Mouse (Mus musculus): Measurements from ENCODE around the gene Il12b. TPM values are rescaled to one million over a fixed set of nuclear protein-coding genes. Genes with fewer than 3 reads are reported as not detected.
A peak's percentile ranks its signal among the peaks of the same experiment; 100 is the strongest.

The Il12b gene
- polyA plus RNA-seq, 1 experiment from 2014 or later: not detected

DNA sequence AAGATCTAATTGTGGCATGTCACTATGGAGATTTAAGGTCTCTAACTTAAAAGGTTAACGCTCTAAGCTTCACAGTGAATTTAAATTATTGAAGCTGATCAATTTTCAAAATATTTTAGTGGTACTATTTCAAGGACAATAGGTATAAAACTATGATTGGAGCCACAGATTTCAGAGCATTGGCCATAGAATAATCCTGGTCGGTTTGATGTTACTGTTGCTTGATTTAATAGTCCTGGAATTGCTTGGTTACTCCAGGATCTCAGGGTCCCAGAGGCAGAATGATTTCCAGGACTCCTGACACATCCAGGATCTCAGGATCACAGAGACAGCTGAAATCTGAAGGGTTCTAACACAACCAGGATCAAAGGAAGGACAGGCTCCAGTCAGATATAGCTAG, 12.8 kb upstream of the Il12b start:
- WGBS: 78% methylated on average over 2 of the region's 2 CpGs
- Histone ChIP-seq H3K27ac (ENCODE audit: low read length) (no peak overlapping the region), H3K27me3 (ENCODE audit: control insufficient read depth, insufficient read depth, low read depth, low read length) (no peaks in the 10 kb centered on the region), H3K4me3 (ENCODE audit: low read depth, low read length) (no peak overlapping the region), H3K9me3 (replicated peaks; ENCODE audit: control insufficient read depth, low read length, poor library complexity, severe bottlenecking) (no peaks in the 10 kb centered on the region), H3K9ac (ENCODE audit: low read depth, low read length) (no peak overlapping the region), H3K36me3 (ENCODE audit: control insufficient read depth, insufficient read depth, low read length) (no peaks in the 10 kb centered on the region), H3K4me1 (ENCODE audit: control insufficient read depth, insufficient read depth, low read length) (no peaks in the 10 kb centered on the region), H3K4me2 (ENCODE audit: low read length) (no peak overlapping the region)
- ATAC-seq: no peak

DNA sequence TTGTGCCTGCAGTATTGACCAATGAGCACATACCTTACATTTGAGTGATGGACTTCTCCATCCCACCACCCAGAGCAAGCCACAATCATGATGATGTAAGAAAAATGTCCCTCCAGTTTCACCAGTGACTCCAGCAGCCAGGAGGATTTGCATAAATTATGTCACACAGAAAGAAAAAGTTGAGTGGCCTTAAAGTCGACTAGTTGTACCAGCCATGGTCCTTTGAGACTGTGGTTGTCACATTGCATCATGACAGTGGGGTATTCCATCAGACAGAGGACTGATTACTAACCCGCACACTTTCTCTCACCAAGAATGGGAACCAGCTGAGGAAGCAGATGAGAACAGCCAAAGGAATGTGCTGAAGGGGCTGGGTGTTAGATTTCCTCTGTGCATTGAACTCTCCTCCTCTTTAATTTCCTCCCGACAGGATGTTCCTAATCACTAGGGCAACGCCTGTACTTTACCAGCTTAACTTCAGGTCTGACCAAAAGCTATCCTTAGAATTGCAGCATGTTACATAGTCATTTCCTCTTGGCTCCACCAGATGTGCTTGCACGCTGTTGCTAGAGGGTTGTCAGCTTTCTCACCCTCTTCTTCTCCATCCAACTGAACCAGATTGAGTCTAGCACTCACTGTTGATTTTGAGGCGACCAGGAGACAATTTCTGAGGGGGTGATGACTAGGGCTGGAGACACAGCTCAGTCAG, 9.7 kb upstream of the Il12b start:
- H3K4me3 ChIP-seq (ENCODE audit: low read depth, low read length): no peak overlapping the region
- no peaks in the 10 kb centered on the region for H3K27me3 ChIP-seq (ENCODE audit: control insufficient read depth, insufficient read depth, low read depth, low read length)
- no peaks in the 10 kb centered on the region for H3K36me3 ChIP-seq (ENCODE audit: control insufficient read depth, insufficient read depth, low read length)
- H3K9me3 ChIP-seq (replicated peaks; ENCODE audit: control insufficient read depth, low read length, poor library complexity, severe bottlenecking): no peaks in the 10 kb centered on the region
- 49% methylated on average over 6 of the region's 6 CpGs for WGBS
- H3K27ac ChIP-seq (ENCODE audit: low read length): no peak overlapping the region
- H3K4me2 ChIP-seq (ENCODE audit: low read length): no peak overlapping the region
- ATAC-seq: no peak
- H3K9ac ChIP-seq (ENCODE audit: low read depth, low read length): no peak overlapping the region
- H3K4me1 ChIP-seq (ENCODE audit: control insufficient read depth, insufficient read depth, low read length): no peaks in the 10 kb centered on the region

DNA sequence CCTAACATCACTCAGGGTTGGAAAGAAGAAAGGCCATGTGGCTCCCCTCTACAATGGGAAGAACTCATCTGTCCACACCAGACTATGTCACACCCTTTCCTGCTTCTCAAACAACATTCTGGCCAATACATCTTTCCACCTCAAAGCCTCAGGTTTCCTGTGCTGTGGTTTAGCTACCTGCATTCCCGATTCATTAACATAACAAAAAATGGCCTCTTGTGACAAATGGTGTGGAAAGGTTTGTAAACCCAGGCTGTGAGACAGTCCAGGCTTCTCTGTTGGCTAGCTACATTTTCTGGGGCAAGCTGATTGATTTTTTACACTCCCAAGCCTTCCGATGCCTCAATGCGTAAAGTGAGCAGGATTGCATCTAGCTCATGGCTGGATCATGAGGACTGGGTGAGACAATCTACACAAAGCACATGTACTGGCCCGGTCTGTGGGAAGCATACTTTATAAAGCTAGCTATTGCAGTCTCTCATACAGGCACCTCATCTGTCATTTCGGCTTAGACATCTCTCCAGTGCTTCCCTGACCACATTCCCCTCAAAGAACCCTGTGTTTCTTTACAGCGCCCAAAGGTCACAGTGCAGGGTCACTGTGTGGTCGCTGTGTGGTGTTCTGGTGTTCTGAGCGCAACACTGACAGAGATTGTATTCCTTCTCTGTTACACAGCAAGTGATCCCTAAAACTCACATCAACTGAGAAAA, 6.6 kb upstream of the Il12b start:
- 88% methylated on average over 8 of the region's 8 CpGs for WGBS
- ATAC-seq: no peak
- Histone ChIP-seq H3K4me2 (ENCODE audit: low read length) (no peak overlapping the region), H3K4me1 (ENCODE audit: control insufficient read depth, insufficient read depth, low read length) (no peaks in the 10 kb centered on the region), H3K27ac (ENCODE audit: low read length) (no peak overlapping the region), H3K4me3 (ENCODE audit: low read depth, low read length) (no peak overlapping the region), H3K27me3 (ENCODE audit: control insufficient read depth, insufficient read depth, low read depth, low read length) (no peaks in the 10 kb centered on the region), H3K36me3 (ENCODE audit: control insufficient read depth, insufficient read depth, low read length) (no peaks in the 10 kb centered on the region), H3K9me3 (replicated peaks; ENCODE audit: control insufficient read depth, low read length, poor library complexity, severe bottlenecking) (no peaks in the 10 kb centered on the region), H3K9ac (ENCODE audit: low read depth, low read length) (no peak overlapping the region)

DNA sequence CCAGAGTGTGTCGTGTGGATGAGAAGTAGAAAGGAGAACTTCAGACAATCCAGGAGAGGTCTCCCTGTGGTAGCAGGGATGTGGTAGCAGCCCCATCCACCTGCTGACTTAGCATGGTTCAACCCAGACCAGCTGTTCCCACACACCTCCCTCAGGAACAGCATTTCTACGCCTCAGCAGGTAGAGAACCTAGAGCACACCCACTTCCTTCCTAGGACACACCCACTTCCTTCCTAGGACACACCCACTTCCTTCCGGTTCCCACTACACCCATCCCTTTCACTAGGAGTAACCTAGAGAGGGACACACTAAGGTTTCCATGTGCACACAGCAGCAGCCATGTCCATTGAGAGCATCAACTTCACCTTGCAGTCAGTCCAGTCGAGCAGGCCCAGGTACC, 4.5 kb upstream of the Il12b start:
- ATAC-seq: no peak
- Histone ChIP-seq H3K4me1 (ENCODE audit: control insufficient read depth, insufficient read depth, low read length) (no peaks in the 10 kb centered on the region; the same call in 1 of the 2 replicates), H3K27me3 (ENCODE audit: control insufficient read depth, insufficient read depth, low read depth, low read length) (no peaks in the 10 kb centered on the region), H3K9ac (ENCODE audit: low read depth, low read length) (no peak overlapping the region), H3K4me2 (ENCODE audit: low read length) (no peak overlapping the region), H3K9me3 (replicated peaks; ENCODE audit: control insufficient read depth, low read length, poor library complexity, severe bottlenecking) (no peaks in the 10 kb centered on the region), H3K36me3 (ENCODE audit: control insufficient read depth, insufficient read depth, low read length) (no peaks in the 10 kb centered on the region), H3K4me3 (ENCODE audit: low read depth, low read length) (no peak overlapping the region), H3K27ac (ENCODE audit: low read length) (no peak overlapping the region)
- WGBS: 78% methylated on average over 4 of the region's 4 CpGs

DNA sequence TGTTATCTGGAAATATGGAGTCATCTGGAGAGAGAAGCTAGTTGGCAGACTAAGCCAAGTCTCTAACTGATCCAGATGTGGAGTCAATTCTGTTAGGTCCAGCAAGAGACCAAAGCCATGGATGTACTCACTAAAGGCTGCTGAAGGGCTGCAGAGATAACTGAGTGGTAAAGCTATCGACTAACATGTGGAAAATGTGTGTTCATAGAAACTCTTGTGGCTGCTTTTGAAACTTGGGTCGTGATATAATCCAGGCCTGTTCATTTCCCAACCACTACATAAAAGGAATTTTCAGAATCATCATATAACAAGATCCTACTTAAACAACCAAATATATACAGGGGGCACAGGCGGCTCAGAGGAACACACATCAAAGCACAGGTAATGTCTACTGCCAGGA, 2.3 kb upstream of the Il12b start:
- 83% methylated on average over 3 of the region's 3 CpGs for WGBS
- no peaks in the 10 kb centered on the region for H3K36me3 ChIP-seq (ENCODE audit: control insufficient read depth, insufficient read depth, low read length)
- no peak overlapping the region for H3K9ac ChIP-seq (ENCODE audit: low read depth, low read length)
- H3K27ac ChIP-seq (ENCODE audit: low read length): no peak overlapping the region
- H3K27me3 ChIP-seq (ENCODE audit: control insufficient read depth, insufficient read depth, low read depth, low read length): no peaks in the 10 kb centered on the region
- no peak overlapping the region for H3K4me3 ChIP-seq (ENCODE audit: low read depth, low read length)
- H3K4me1 ChIP-seq (ENCODE audit: control insufficient read depth, insufficient read depth, low read length): no peaks in the 10 kb centered on the region; the same call in 1 of the 2 replicates
- no peak overlapping the region for H3K4me2 ChIP-seq (ENCODE audit: low read length)
- H3K9me3 ChIP-seq (replicated peaks; ENCODE audit: control insufficient read depth, low read length, poor library complexity, severe bottlenecking): no peaks in the 10 kb centered on the region
- no peak for ATAC-seq

DNA sequence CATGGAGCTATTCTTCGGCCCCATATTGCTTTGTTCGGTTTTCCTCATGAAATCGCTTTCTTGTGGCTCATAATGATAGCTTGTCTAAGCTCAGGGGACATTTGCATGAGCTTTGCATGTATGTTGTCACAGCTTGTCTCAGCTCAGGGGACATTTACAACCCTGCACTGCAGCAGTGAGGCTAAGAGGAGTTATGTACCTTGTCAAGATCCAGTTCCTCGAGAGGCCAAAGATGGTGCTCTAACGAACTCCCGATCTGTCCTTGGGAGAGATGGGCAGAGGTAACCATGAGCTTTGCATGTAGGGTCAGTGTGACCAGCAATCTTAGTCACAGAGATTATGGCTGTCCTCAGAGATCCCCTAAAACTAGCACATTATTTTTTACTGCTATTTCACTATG, 1.5 kb upstream of the Il12b start:
- H3K9me3 ChIP-seq (replicated peaks; ENCODE audit: control insufficient read depth, low read length, poor library complexity, severe bottlenecking): no peaks in the 10 kb centered on the region
- H3K4me1 ChIP-seq (ENCODE audit: control insufficient read depth, insufficient read depth, low read length): no peaks in the 10 kb centered on the region; the same call in 1 of the 2 replicates
- H3K36me3 ChIP-seq (ENCODE audit: control insufficient read depth, insufficient read depth, low read length): no peaks in the 10 kb centered on the region
- H3K4me2 ChIP-seq (ENCODE audit: low read length): peak overlapping the region; percentile 64
- no peaks in the 10 kb centered on the region for H3K27me3 ChIP-seq (ENCODE audit: control insufficient read depth, insufficient read depth, low read depth, low read length)
- peak; percentile 6; the same call in 1 of the 2 replicates for ATAC-seq
- no peak overlapping the region for H3K27ac ChIP-seq (ENCODE audit: low read length)
- 66% methylated on average over 6 of the region's 6 CpGs for WGBS
- no peak overlapping the region for H3K4me3 ChIP-seq (ENCODE audit: low read depth, low read length)
- H3K9ac ChIP-seq (ENCODE audit: low read depth, low read length): no peak overlapping the region

DNA sequence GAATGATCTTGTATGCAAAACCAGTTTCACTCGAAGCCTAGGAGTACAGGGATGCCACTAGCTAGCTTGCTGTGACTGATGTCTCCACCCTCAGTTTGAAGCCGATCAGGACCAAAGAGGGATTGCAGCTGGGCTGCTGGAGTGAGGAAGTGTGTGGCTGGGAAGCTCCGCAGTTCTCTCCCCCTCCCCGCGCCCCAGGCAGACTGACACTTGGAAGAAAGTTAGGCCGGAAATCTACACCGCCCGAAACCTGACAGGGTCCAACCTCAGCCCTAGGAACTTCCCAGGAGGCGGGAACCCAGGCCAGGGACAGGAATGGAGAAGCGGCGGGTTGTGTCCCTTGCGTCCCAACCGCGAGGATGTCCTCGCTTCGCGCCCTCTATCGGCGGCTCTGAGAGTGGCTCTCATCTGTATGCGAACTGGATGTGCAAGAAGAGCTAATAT, 1.1 kb upstream of the Il12b start:
- Histone ChIP-seq H3K27me3 (ENCODE audit: control insufficient read depth, insufficient read depth, low read depth, low read length) (no peaks in the 10 kb centered on the region), H3K36me3 (ENCODE audit: control insufficient read depth, insufficient read depth, low read length) (no peaks in the 10 kb centered on the region), H3K9ac (ENCODE audit: low read depth, low read length) (no peak overlapping the region), H3K9me3 (replicated peaks; ENCODE audit: control insufficient read depth, low read length, poor library complexity, severe bottlenecking) (no peaks in the 10 kb centered on the region), H3K4me2 (ENCODE audit: low read length) (peak overlapping the region; percentile 64), H3K4me3 (ENCODE audit: low read depth, low read length) (peak overlapping the region; percentile 22), H3K27ac (ENCODE audit: low read length) (no peak overlapping the region), H3K4me1 (ENCODE audit: control insufficient read depth, insufficient read depth, low read length) (no peaks in the 10 kb centered on the region; the same call in 1 of the 2 replicates)
- ATAC-seq: peak; percentile 74
- 2% methylated on average over 20 of the region's 20 CpGs for WGBS

DNA sequence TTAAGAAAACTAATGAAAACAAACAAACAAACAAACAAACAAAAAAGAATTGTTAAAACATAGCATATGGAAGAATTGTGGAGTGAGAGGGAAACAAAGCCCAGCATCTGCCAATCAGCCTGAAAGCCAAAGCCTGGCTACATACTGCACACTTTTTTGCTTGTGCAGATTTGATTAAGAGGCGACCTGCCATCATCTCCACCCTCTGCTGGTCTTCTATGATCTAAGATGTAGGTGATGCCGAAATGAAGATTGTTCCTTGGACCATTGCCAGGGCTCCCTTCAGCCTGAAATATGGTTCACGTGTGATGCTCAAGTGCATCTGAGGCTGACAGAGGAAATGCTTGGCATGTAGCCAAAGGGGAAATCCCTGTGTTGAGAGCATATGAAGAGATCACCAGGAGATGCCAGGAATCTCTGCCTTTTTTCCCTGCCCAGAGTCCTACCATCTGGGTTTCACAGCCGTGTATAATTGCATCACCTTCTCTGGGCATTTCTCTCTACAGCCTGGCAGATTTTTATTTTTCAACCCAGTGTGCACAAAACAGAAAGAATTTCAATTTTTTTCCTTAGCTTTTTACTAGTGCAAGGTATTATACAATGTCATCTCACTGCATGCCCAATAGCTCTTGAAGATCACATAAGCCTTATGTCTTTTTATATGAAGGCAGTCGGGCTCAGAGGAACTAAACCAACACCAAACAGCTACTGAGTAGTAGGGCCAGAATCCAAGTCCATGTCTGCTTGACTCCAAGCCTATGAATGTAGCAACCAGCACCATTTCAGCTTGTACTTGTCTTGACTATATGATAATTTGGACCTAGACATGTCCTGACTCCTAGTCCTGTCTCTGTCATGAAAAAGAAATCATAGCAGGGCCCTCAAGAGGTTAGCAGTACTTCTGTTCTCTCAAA, 2.0 kb downstream of the Il12b start:
- no peaks in the 10 kb centered on the region for H3K27me3 ChIP-seq (ENCODE audit: control insufficient read depth, insufficient read depth, low read depth, low read length)
- H3K9ac ChIP-seq (ENCODE audit: low read depth, low read length): no peak overlapping the region
- 48% methylated on average over 5 of the region's 5 CpGs for WGBS
- H3K4me2 ChIP-seq (ENCODE audit: low read length): no peak overlapping the region
- peaks cover 7% of the 10 kb centered on the region; the same call in 1 of the 2 replicates for H3K4me1 ChIP-seq (ENCODE audit: control insufficient read depth, insufficient read depth, low read length)
- no peak overlapping the region for H3K27ac ChIP-seq (ENCODE audit: low read length)
- H3K4me3 ChIP-seq (ENCODE audit: low read depth, low read length): no peak overlapping the region
- H3K36me3 ChIP-seq (ENCODE audit: control insufficient read depth, insufficient read depth, low read length): no peaks in the 10 kb centered on the region
- H3K9me3 ChIP-seq (replicated peaks; ENCODE audit: control insufficient read depth, low read length, poor library complexity, severe bottlenecking): no peaks in the 10 kb centered on the region
- ATAC-seq: peak; percentile 44; the same call in 1 of the 2 replicates
